Mouse (Mus musculus) ES-E14 (cell line): ENCODE measurements at regions not wholly inside any gene's neighbourhood (a gene's known extent, or its start where the extent isn't known, plus 50 kb on each side); places are given as distances from the start of the nearest gene placed in this dataset.
"Not testable (repeated sequence)": the region's sequence is repeated elsewhere in the genome, so short reads cannot be mapped to it uniquely, and the experiment has no call there.

ENCODE experiments used
- DNase-seq: peaks from one replicate; pipeline ENCODE4 v3.0.0-alpha.2; 2013; ENCODE audit warnings: low read depth, low spot score
- H3K27ac ChIP-seq: 2 replicates; pipeline ENCODE4 v1.5.1; 2012; ENCODE audit warnings: low read depth, mild to moderate bottlenecking, low read length, moderate library complexity, mixed read lengths; ENCODE audit not compliant: poor library complexity, insufficient read depth, severe bottlenecking
- H3K36me3 ChIP-seq: 2 replicates; pipeline ENCODE4 v1.6.1; 2012; ENCODE audit warnings: mild to moderate bottlenecking, low read length, moderate library complexity, mixed read lengths; ENCODE audit not compliant: control insufficient read depth, poor library complexity, insufficient read depth, severe bottlenecking
- H3K4me1 ChIP-seq, 2 experiments: fragments of 150-350 bp in 1 of 2; sonication (generic) in 1 of 2; 2 replicates each; pipeline ENCODE4 v1.6.1; 2012; ENCODE audit warnings: low read length in 2 of 2, mild to moderate bottlenecking in 1 of 2, mixed read lengths in 1 of 2; ENCODE audit not compliant: control insufficient read depth in 2 of 2, insufficient read depth in 2 of 2, poor library complexity in 1 of 2
- H3K4me3 ChIP-seq, 2 experiments: fragments of 150-350 bp in 1 of 2; sonication (generic) in 1 of 2; 2 replicates each; pipeline ENCODE4 v1.5.1; 2012; ENCODE audit warnings: low read length in 2 of 2, low read depth in 1 of 2, mild to moderate bottlenecking in 1 of 2, mixed read lengths in 1 of 2; ENCODE audit not compliant: insufficient read depth in 1 of 2, poor library complexity in 1 of 2, severe bottlenecking in 1 of 2
- H3K9ac ChIP-seq: 2 replicates; pipeline ENCODE4 v1.6.1; 2012; ENCODE audit warnings: low read depth, mild to moderate bottlenecking, low read length, mixed read lengths; ENCODE audit not compliant: poor library complexity, insufficient read depth, severe bottlenecking
- H3K9me3 ChIP-seq: fragments of 150-350 bp; sonication (generic); 2 replicates; pipeline ENCODE4 v1.6.1; 2012; ENCODE audit warnings: low read depth, mild to moderate bottlenecking, low read length; ENCODE audit not compliant: control insufficient read depth, insufficient read depth
- CHD2 ChIP-seq: IDR thresholded peaks from 2 replicates; pipeline ENCODE4 v1.6.1; 2014; ENCODE audit warnings: mild to moderate bottlenecking, low read depth, low read length, inconsistent platforms
- HCFC1 ChIP-seq: IDR thresholded peaks from 2 replicates; pipeline ENCODE4 v1.6.1; 2012; ENCODE audit warnings: low read length, inconsistent platforms, borderline replicate concordance; ENCODE audit not compliant: insufficient read depth
- MAFK ChIP-seq: IDR thresholded peaks from 2 replicates; pipeline ENCODE4 v1.6.1; 2014; ENCODE audit warnings: mild to moderate bottlenecking, low read depth, low read length, inconsistent platforms; ENCODE audit not compliant: insufficient read depth
- ZC3H11A ChIP-seq: IDR thresholded peaks from 2 replicates; pipeline ENCODE4 v1.6.1; 2012; ENCODE audit warnings: low read depth, mild to moderate bottlenecking, inconsistent platforms, low read length, borderline replicate concordance
- ZNF384 ChIP-seq: IDR thresholded peaks from 2 replicates; pipeline ENCODE4 v1.6.1; 2012; ENCODE audit warnings: low read depth, low read length, inconsistent platforms
- in situ Hi-C, 2 experiments: fragments of 600-800 bp; cut with MboI; formaldehyde crosslinking; loops; one replicate each; pipeline ENCODE4 v1.15.1; 2025; ENCODE audit warnings: low sequenced_read_pairs in 2 of 2, inconsistent platforms in 1 of 2; ENCODE audit not compliant: unreplicated experiment in 2 of 2

- H3K36me3 ChIP-seq, result no peaks in the 10 kb centered on the region
- no peak overlapping the region for H3K4me3 ChIP-seq
- no peak overlapping the region for H3K27ac ChIP-seq
- TF ChIP-seq CHD2 (no peak), ZC3H11A (no peak), ZNF384 (no peak), MAFK (no peak), HCFC1 (no peak)
- peaks cover 4% of the 10 kb centered on the region in 2 experiments; a peak in 3 of 4 replicates for H3K4me1 ChIP-seq
- DNase-seq, result no peak
- H3K9me3 ChIP-seq, result no peaks in the 10 kb centered on the region
- H3K9ac ChIP-seq, result no peak overlapping the region
- in situ Hi-C loops, result no loop called here
Observed at GRCm38 (mm10) chr8:83810651-83811050, 69.5 kb upstream of the Adgre5 start.

- in situ Hi-C loops, result no loop called here
- no peak overlapping the region for H3K4me3 ChIP-seq
- no peak overlapping the region for H3K9ac ChIP-seq
- H3K9me3 ChIP-seq, result no peaks in the 10 kb centered on the region
- H3K36me3 ChIP-seq, result no peaks in the 10 kb centered on the region
- DNase-seq, result no peak
- H3K27ac ChIP-seq, result no peak overlapping the region
- peaks cover 0 to 4% of the 10 kb centered on the region in 2 experiments; a peak in 1 of 4 replicates for H3K4me1 ChIP-seq
- no peak for TF ChIP-seq ZNF384
- no peak for TF ChIP-seq MAFK
- no peak for TF ChIP-seq HCFC1
- TF ChIP-seq CHD2, result no peak
- no peak for TF ChIP-seq ZC3H11A
Observed at GRCm38 (mm10) chr8:83805612-83806011, 64.5 kb upstream of the Adgre5 start.

GRCm38 (mm10) chr8:83803312-83803711 lies 62.2 kb upstream of the Adgre5 start:
- H3K4me3 ChIP-seq, in situ Hi-C loops, H3K27ac ChIP-seq, H3K36me3 ChIP-seq, H3K9ac ChIP-seq, H3K9me3 ChIP-seq, H3K4me1 ChIP-seq: not testable (repeated sequence)
- peak; percentile 60 for DNase-seq

GRCm38 (mm10) chr8:83802506-83802905 lies 61.4 kb upstream of the Adgre5 start:
- no peak overlapping the region for H3K9ac ChIP-seq
- H3K27ac ChIP-seq, result no peak overlapping the region
- peak; percentile 60 for DNase-seq
- H3K4me1 ChIP-seq, result peaks cover 1 to 9% of the 10 kb centered on the region in 2 experiments
- H3K36me3 ChIP-seq, result no peaks in the 10 kb centered on the region
- no peak overlapping the region for H3K4me3 ChIP-seq
- in situ Hi-C loops, result no loop called here
- TF ChIP-seq HCFC1 (no peak), MAFK (no peak), ZC3H11A (no peak), CHD2 (no peak), ZNF384 (no peak)
- no peaks in the 10 kb centered on the region for H3K9me3 ChIP-seq

GRCm38 (mm10) chr8:83799607-83799950 lies 58.5 kb upstream of the Adgre5 start:
- in situ Hi-C loops, result no loop called here
- H3K4me3 ChIP-seq, result no peak overlapping the region
- no peak overlapping the region for H3K9ac ChIP-seq
- no peaks in the 10 kb centered on the region for H3K36me3 ChIP-seq
- no peak overlapping the region for H3K27ac ChIP-seq
- no peak for DNase-seq
- H3K9me3 ChIP-seq, result no peaks in the 10 kb centered on the region
- TF ChIP-seq HCFC1 (no peak), MAFK (no peak), CHD2 (no peak), ZNF384 (no peak), ZC3H11A (no peak)
- peaks cover 1 to 9% of the 10 kb centered on the region in 2 experiments for H3K4me1 ChIP-seq
